Mouse (Mus musculus) heart, adult 2 months (tissue): ENCODE results near the gene Tekt1.

ENCODE experiments used
- CTCF ChIP-seq: fragments of 200-600 bp; IDR thresholded peaks from 2 replicates; pipeline ENCODE4 v1.8.1; 2022; ENCODE audit warnings: antibody characterized with exemption, mild to moderate bottlenecking, moderate library complexity
- EP300 ChIP-seq: fragments of 200-500 bp; IDR thresholded peaks from 2 replicates; pipeline ENCODE4 v1.6.1; 2011; ENCODE audit warnings: low read depth, low read length, control low read depth; ENCODE audit not compliant: insufficient read depth
- POLR2A ChIP-seq: fragments of 200-500 bp; IDR thresholded peaks from 2 replicates; pipeline ENCODE4 v1.6.1; 2011; ENCODE audit warnings: mild to moderate bottlenecking, low read depth, low read length, control low read depth; ENCODE audit not compliant: insufficient read depth

GRCm38 (mm10) chr11:72402969-72403368 lies 40.7 kb upstream of the Tekt1 start:
- TF ChIP-seq POLR2A (no peak), CTCF (no peak), EP300 (no peak)
